Mouse (Mus musculus) heart, adult 2 months (tissue): Measurements from ENCODE around the gene Tsc22d4.

ENCODE experiments used
- CTCF ChIP-seq: fragments of 200-600 bp; IDR thresholded peaks from 2 replicates; pipeline ENCODE4 v1.8.1; 2022; ENCODE audit warnings: antibody characterized with exemption, mild to moderate bottlenecking, moderate library complexity
- POLR2A ChIP-seq: fragments of 200-500 bp; IDR thresholded peaks from 2 replicates; pipeline ENCODE4 v1.6.1; 2011; ENCODE audit warnings: mild to moderate bottlenecking, low read depth, low read length, control low read depth; ENCODE audit not compliant: insufficient read depth

DNA sequence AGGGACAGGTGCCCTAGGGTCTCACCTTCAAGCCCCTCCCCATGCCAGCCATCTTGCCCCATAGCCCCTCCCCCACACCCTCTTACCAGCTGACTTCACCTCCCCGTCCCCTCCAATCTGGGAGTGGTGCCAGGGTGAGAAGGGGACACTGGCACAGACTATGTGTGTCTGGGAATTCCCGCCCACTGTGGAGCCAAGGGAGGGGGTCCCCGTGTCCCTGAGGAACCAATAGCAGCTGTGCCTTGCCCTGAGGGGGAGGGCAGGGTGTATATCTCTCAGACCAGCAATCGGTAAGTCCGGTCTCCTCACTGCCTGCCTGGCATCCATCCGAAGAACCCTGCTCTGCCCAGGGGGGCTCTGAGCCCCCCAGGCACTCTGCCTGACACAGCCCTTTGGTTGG is 12.4 kb downstream of the Tsc22d4 start:
- TF ChIP-seq POLR2A: no peak
- TF ChIP-seq CTCF: no peak
